Mouse (Mus musculus) G1E (cell line): Measurements from ENCODE around the gene Olfr1013. TPM values are rescaled to one million over a fixed set of nuclear protein-coding genes. Genes with fewer than 3 reads are reported as not detected.

Experiments used
- ATAC-seq: 2 replicates; pipeline ENCODE4 v1.8.0; 2016; ENCODE audit warnings: mild to moderate bottlenecking; ENCODE audit not compliant: insufficient number of reproducible peaks, poor library complexity, low FRiP score, severe bottlenecking; ENCODE audit errors: extremely low read depth
- DNase-seq: peaks from one replicate; pipeline ENCODE4 v3.0.0; 2012; ENCODE audit warnings: low spot score
- H3K27me3 ChIP-seq: 2 replicates; pipeline ENCODE4 v1.6.1; 2012; ENCODE audit warnings: mild to moderate bottlenecking, low read length, inconsistent platforms; ENCODE audit not compliant: insufficient read depth
- H3K36me3 ChIP-seq: replicated peaks from 2 replicates; pipeline ENCODE3; 2012; ENCODE audit warnings: mild to moderate bottlenecking, inconsistent platforms
- H3K4me1 ChIP-seq: 2 replicates; pipeline ENCODE4 v1.6.1; 2012; ENCODE audit warnings: low read depth, low read length, inconsistent platforms, mixed read lengths; ENCODE audit not compliant: insufficient read depth
- H3K4me3 ChIP-seq: 2 replicates; pipeline ENCODE4 v1.5.1; 2012; ENCODE audit warnings: low read depth, mild to moderate bottlenecking, inconsistent platforms, low read length, moderate library complexity, mixed read lengths
- H3K9me3 ChIP-seq: replicated peaks from 2 replicates; pipeline ENCODE4 v1.6.1; 2012; ENCODE audit warnings: inconsistent platforms
- CTCF ChIP-seq: IDR thresholded peaks from 2 replicates; pipeline ENCODE4 v1.5.1; 2012; ENCODE audit warnings: low read depth, low read length, inconsistent platforms, mixed read lengths
- GATA1 ChIP-seq: IDR thresholded peaks from 2 replicates; pipeline ENCODE4 v1.6.1; 2012; ENCODE audit warnings: borderline replicate concordance, low read length, inconsistent platforms, mixed read lengths
- GATA2 ChIP-seq: IDR thresholded peaks from 2 replicates; pipeline ENCODE4 v1.6.1; 2012; ENCODE audit warnings: low read depth, low read length, inconsistent platforms, borderline replicate concordance
- POLR2AphosphoS5 ChIP-seq: IDR thresholded peaks from 2 replicates; pipeline ENCODE4 v1.6.1; 2012; ENCODE audit warnings: low read depth, low read length, inconsistent platforms; ENCODE audit not compliant: insufficient replicate concordance
- TAL1 ChIP-seq: conservative IDR thresholded peaks from 2 replicates; pipeline ENCODE4 v1.6.1; 2012; ENCODE audit warnings: low read depth, low read length, inconsistent platforms, mixed read lengths
- polyA plus RNA-seq: library from polyadenylated mRNA; stranded (reverse); fragments of >175 nt; gene quantifications from 2 replicates; pipeline ENCODE4 v1.2.3, GENCODE M21; 2012
- total RNA-seq, 2 experiments: library from RNA; stranded (forward) in 1 of 2; stranded (reverse) in 1 of 2; fragments of 200-1000 nt in 1 of 2; fragments of >200 nt in 1 of 2; fragmentation: Nextera tagmentation in 1 of 2; gene quantifications; 2 replicates each; pipeline ENCODE4 v1.2.3; 2014 to 2017

Gene Olfr1013
- total and polyA plus RNA-seq, 3 experiments: not detected

- Histone ChIP-seq H3K4me3 (no peak overlapping the region), H3K9me3 (no peaks in the 10 kb centered on the region), H3K36me3 (no peaks in the 10 kb centered on the region), H3K4me1 (no peaks in the 10 kb centered on the region), H3K27me3 (no peaks in the 10 kb centered on the region)
- TF ChIP-seq GATA2 (no peak), POLR2AphosphoS5 (no peak), CTCF (no peak), TAL1 (no peak), GATA1 (no peak)
- ATAC-seq: no peak
- DNase-seq: no peak
Observed at GRCm38 (mm10) chr2:85792331-85792730, 25.4 kb downstream of the Olfr1013 start.

GRCm38 (mm10) chr2:85802444-85802843 is 35.5 kb downstream of the Olfr1013 start, which contains the start of gene Olfr1016:
Gene Olfr1016 (minus strand): TSS chr2:85802544.
- H3K36me3 ChIP-seq: no peaks in the 10 kb centered on the region
- no peaks in the 10 kb centered on the region for H3K27me3 ChIP-seq
- H3K9me3 ChIP-seq: 0 out of 2 replicates have a peak, but pooled peaks cover 5% of the 10 kb centered on the region
- no peaks in the 10 kb centered on the region for H3K4me1 ChIP-seq
- H3K4me3 ChIP-seq: no peak within 1 kb of the TSS
- ATAC-seq: no peak
- TF ChIP-seq POLR2AphosphoS5: no peak
- TF ChIP-seq GATA1: no peak
- no peak for TF ChIP-seq GATA2
- no peak for TF ChIP-seq CTCF
- TF ChIP-seq TAL1: no peak
- no peak for DNase-seq

- no peaks in the 10 kb centered on the region for H3K27me3 ChIP-seq
- ATAC-seq (no peak), DNase-seq (no peak)
- no peaks in the 10 kb centered on the region for H3K4me1 ChIP-seq
- no peak overlapping the region for H3K4me3 ChIP-seq
- H3K9me3 ChIP-seq: 0 out of 2 replicates have a peak, but pooled peaks cover 5% of the 10 kb centered on the region
- no peaks in the 10 kb centered on the region for H3K36me3 ChIP-seq
- TF ChIP-seq TAL1 (no peak), GATA1 (no peak), CTCF (no peak), POLR2AphosphoS5 (no peak), GATA2 (no peak)
Observed at GRCm38 (mm10) chr2:85804501-85804900, 37.6 kb downstream of the Olfr1013 start.

- DNase-seq: no peak
- Histone ChIP-seq H3K27me3 (no peaks in the 10 kb centered on the region), H3K9me3 (no peaks in the 10 kb centered on the region; the same call in 1 of the 2 replicates), H3K4me1 (no peaks in the 10 kb centered on the region), H3K36me3 (no peaks in the 10 kb centered on the region), H3K4me3 (no peak within 1 kb of the TSS)
- TF ChIP-seq POLR2AphosphoS5: no peak
- no peak for TF ChIP-seq CTCF
- no peak for TF ChIP-seq GATA1
- no peak for TF ChIP-seq TAL1
- no peak for TF ChIP-seq GATA2
- ATAC-seq: no peak
Observed at GRCm38 (mm10) chr2:85818179-85818578, 51.3 kb downstream of the Olfr1013 start, which contains the start of gene Olfr1018. Gene Olfr1018 (plus strand): TSS chr2:85818479.

Other genes starting within 250 kb of the Olfr1013 start
Only the 20 nearest of the 26 such genes appear.
- gene Olfr998, start 178.2 kb upstream of the Olfr1013 start, total RNA-seq (2014; fragmentation: Nextera tagmentation): not detected in 2 replicates
- gene Olfr998, start 178.2 kb upstream of the Olfr1013 start, total RNA-seq (2017): not detected in 2 replicates
- not detected in 2 replicates for gene Olfr998, start 178.2 kb upstream of the Olfr1013 start, polyA plus RNA-seq
- gene Olfr1000, start 155.2 kb upstream of the Olfr1013 start, total RNA-seq (2014; fragmentation: Nextera tagmentation): not detected in 2 replicates
- gene Olfr1000, start 155.2 kb upstream of the Olfr1013 start, total RNA-seq (2017): 0.12 and 0.22 TPM in 2 replicates
- not detected in 2 replicates for gene Olfr1000, start 155.2 kb upstream of the Olfr1013 start, polyA plus RNA-seq
- gene Olfr1002, start 116.4 kb upstream of the Olfr1013 start, total RNA-seq (2014; fragmentation: Nextera tagmentation): not detected in 2 replicates
- 0.12 TPM in 1 of 2 replicates, not detected in the other for gene Olfr1002, start 116.4 kb upstream of the Olfr1013 start, total RNA-seq (2017)
- gene Olfr1002, start 116.4 kb upstream of the Olfr1013 start, polyA plus RNA-seq: not detected in 2 replicates
- gene Olfr154, start 102.6 kb upstream of the Olfr1013 start, total RNA-seq (2014; fragmentation: Nextera tagmentation): not detected in 2 replicates
- 0.11 and 0.29 TPM in 2 replicates for gene Olfr154, start 102.6 kb upstream of the Olfr1013 start, total RNA-seq (2017)
- not detected in 2 replicates for gene Olfr154, start 102.6 kb upstream of the Olfr1013 start, polyA plus RNA-seq
- not detected in 2 replicates for gene Olfr1006, start 88.3 kb upstream of the Olfr1013 start, total RNA-seq (2014; fragmentation: Nextera tagmentation)
- not detected in 2 replicates for gene Olfr1006, start 88.3 kb upstream of the Olfr1013 start, total RNA-seq (2017)
- gene Olfr1006, start 88.3 kb upstream of the Olfr1013 start, polyA plus RNA-seq: not detected in 2 replicates
- not detected in 2 replicates for gene Olfr1008, start 77.7 kb upstream of the Olfr1013 start, total RNA-seq (2014; fragmentation: Nextera tagmentation)
- 0.11 and 0.12 TPM in 2 replicates for gene Olfr1008, start 77.7 kb upstream of the Olfr1013 start, total RNA-seq (2017)
- gene Olfr1008, start 77.7 kb upstream of the Olfr1013 start, polyA plus RNA-seq: not detected in 2 replicates
- not detected in 2 replicates for gene Olfr1009, start 51.7 kb upstream of the Olfr1013 start, total RNA-seq (2014; fragmentation: Nextera tagmentation)
- 0.05 and 0.12 TPM in 2 replicates for gene Olfr1009, start 51.7 kb upstream of the Olfr1013 start, total RNA-seq (2017)
- gene Olfr1009, start 51.7 kb upstream of the Olfr1013 start, polyA plus RNA-seq: not detected in 2 replicates
- gene Olfr1012, start 4.3 kb upstream of the Olfr1013 start, total RNA-seq (2014; fragmentation: Nextera tagmentation): not detected in 2 replicates
- gene Olfr1012, start 4.3 kb upstream of the Olfr1013 start, total RNA-seq (2017): 0.12 and 0.16 TPM in 2 replicates
- gene Olfr1012, start 4.3 kb upstream of the Olfr1013 start, polyA plus RNA-seq: not detected in 2 replicates
- gene Olfr1014, start 5.6 kb downstream of the Olfr1013 start, total RNA-seq (2014; fragmentation: Nextera tagmentation): not detected in 2 replicates
- 0.27 TPM in 1 of 2 replicates, not detected in the other for gene Olfr1014, start 5.6 kb downstream of the Olfr1013 start, total RNA-seq (2017)
- gene Olfr1014, start 5.6 kb downstream of the Olfr1013 start, polyA plus RNA-seq: not detected in 2 replicates
- gene Olfr1015, start 14.9 kb downstream of the Olfr1013 start, total RNA-seq (2014; fragmentation: Nextera tagmentation): not detected in 2 replicates
- not detected in 2 replicates for gene Olfr1015, start 14.9 kb downstream of the Olfr1013 start, total RNA-seq (2017)
- gene Olfr1015, start 14.9 kb downstream of the Olfr1013 start, polyA plus RNA-seq: not detected in 2 replicates
- gene Olfr1016, start 35.4 kb downstream of the Olfr1013 start, total RNA-seq (2014; fragmentation: Nextera tagmentation): not detected in 2 replicates
- 0.11 TPM in 1 of 2 replicates, not detected in the other for gene Olfr1016, start 35.4 kb downstream of the Olfr1013 start, total RNA-seq (2017)
- gene Olfr1016, start 35.4 kb downstream of the Olfr1013 start, polyA plus RNA-seq: not detected in 2 replicates
- gene Olfr1018, start 51.4 kb downstream of the Olfr1013 start, total RNA-seq (2014; fragmentation: Nextera tagmentation): not detected in 2 replicates
- 0.17 TPM in 1 of 2 replicates, not detected in the other for gene Olfr1018, start 51.4 kb downstream of the Olfr1013 start, total RNA-seq (2017)
- gene Olfr1018, start 51.4 kb downstream of the Olfr1013 start, polyA plus RNA-seq: not detected in 2 replicates
- not detected in 2 replicates for gene Olfr1019, start 78.4 kb downstream of the Olfr1013 start, total RNA-seq (2014; fragmentation: Nextera tagmentation)
- gene Olfr1019, start 78.4 kb downstream of the Olfr1013 start, total RNA-seq (2017): not detected in 2 replicates
- not detected in 2 replicates for gene Olfr1019, start 78.4 kb downstream of the Olfr1013 start, polyA plus RNA-seq
- not detected in 2 replicates for gene Olfr1020, start 79.9 kb downstream of the Olfr1013 start, total RNA-seq (2014; fragmentation: Nextera tagmentation)
- gene Olfr1020, start 79.9 kb downstream of the Olfr1013 start, total RNA-seq (2017): 0.17 TPM in 1 of 2 replicates, not detected in the other
- not detected in 2 replicates for gene Olfr1020, start 79.9 kb downstream of the Olfr1013 start, polyA plus RNA-seq
- gene Olfr1022, start 101.5 kb downstream of the Olfr1013 start, total RNA-seq (2014; fragmentation: Nextera tagmentation): not detected in 2 replicates
- 0.17 and 0.33 TPM in 2 replicates for gene Olfr1022, start 101.5 kb downstream of the Olfr1013 start, total RNA-seq (2017)
- gene Olfr1022, start 101.5 kb downstream of the Olfr1013 start, polyA plus RNA-seq: not detected in 2 replicates
- not detected in 2 replicates for gene Olfr1023, start 118.5 kb downstream of the Olfr1013 start, total RNA-seq (2014; fragmentation: Nextera tagmentation)
- 0.05 and 0.06 TPM in 2 replicates for gene Olfr1023, start 118.5 kb downstream of the Olfr1013 start, total RNA-seq (2017)
- gene Olfr1023, start 118.5 kb downstream of the Olfr1013 start, polyA plus RNA-seq: not detected in 2 replicates
- gene Olfr1024, start 138.0 kb downstream of the Olfr1013 start, total RNA-seq (2014; fragmentation: Nextera tagmentation): not detected in 2 replicates
- 0.11 and 0.17 TPM in 2 replicates for gene Olfr1024, start 138.0 kb downstream of the Olfr1013 start, total RNA-seq (2017)
- gene Olfr1024, start 138.0 kb downstream of the Olfr1013 start, polyA plus RNA-seq: not detected in 2 replicates
- not detected in 2 replicates for gene Olfr1025-ps1, start 148.1 kb downstream of the Olfr1013 start, total RNA-seq (2014; fragmentation: Nextera tagmentation)
- gene Olfr1025-ps1, start 148.1 kb downstream of the Olfr1013 start, total RNA-seq (2017): 0.05 TPM in 1 of 2 replicates, not detected in the other
- gene Olfr1025-ps1, start 148.1 kb downstream of the Olfr1013 start, polyA plus RNA-seq: not detected in 2 replicates
- gene Olfr1026, start 154.5 kb downstream of the Olfr1013 start, total RNA-seq (2014; fragmentation: Nextera tagmentation): not detected in 2 replicates
- 0.16 TPM in 1 of 2 replicates, not detected in the other for gene Olfr1026, start 154.5 kb downstream of the Olfr1013 start, total RNA-seq (2017)
- not detected in 2 replicates for gene Olfr1026, start 154.5 kb downstream of the Olfr1013 start, polyA plus RNA-seq
- not detected in 2 replicates for gene Olfr1028, start 183.3 kb downstream of the Olfr1013 start, total RNA-seq (2014; fragmentation: Nextera tagmentation)
- 0.06 and 0.11 TPM in 2 replicates for gene Olfr1028, start 183.3 kb downstream of the Olfr1013 start, total RNA-seq (2017)
- gene Olfr1028, start 183.3 kb downstream of the Olfr1013 start, polyA plus RNA-seq: not detected in 2 replicates